Mouse (Mus musculus) liver, embryonic 15.5 days (tissue): ENCODE measurements around the gene Klhl26. TPM values are rescaled to one million over a fixed set of nuclear protein-coding genes. Genes with fewer than 3 reads are reported as not detected.

ENCODE experiments used
- ATAC-seq: fragments of 200-750 bp; cut with Nextera tagmentation; 2 replicates; pipeline ENCODE4 v1.8.0; 2017; ENCODE audit warnings: moderate number of reproducible peaks, mild to moderate bottlenecking, moderate library complexity; ENCODE audit not compliant: insufficient read depth
- H3K27ac ChIP-seq: fragments of 300-500 bp; sonication (generic); replicated peaks from 2 replicates; pipeline ENCODE4 v1.5.1; 2015; ENCODE audit warnings: mild to moderate bottlenecking, inconsistent platforms
- H3K27me3 ChIP-seq: fragments of 300-500 bp; sonication (generic); 2 replicates; pipeline ENCODE4 v1.6.1; 2015; ENCODE audit warnings: mild to moderate bottlenecking, inconsistent platforms
- H3K36me3 ChIP-seq: fragments of 300-500 bp; sonication (generic); replicated peaks from 2 replicates; pipeline ENCODE4 v1.6.1; 2015; ENCODE audit warnings: moderate library complexity, mild to moderate bottlenecking, inconsistent platforms
- H3K4me1 ChIP-seq: fragments of 300-500 bp; sonication (generic); replicated peaks from 2 replicates; pipeline ENCODE4 v1.6.1; 2015; ENCODE audit warnings: inconsistent platforms
- H3K4me2 ChIP-seq: fragments of 300-500 bp; sonication (generic); 2 replicates; pipeline ENCODE4 v1.6.1; 2015; ENCODE audit warnings: moderate library complexity, mild to moderate bottlenecking, inconsistent platforms
- H3K4me3 ChIP-seq: fragments of 300-500 bp; sonication (generic); replicated peaks from 2 replicates; pipeline ENCODE4 v1.5.1; 2015; ENCODE audit warnings: mild to moderate bottlenecking, inconsistent platforms
- H3K9ac ChIP-seq: fragments of 300-500 bp; sonication (generic); 2 replicates; pipeline ENCODE4 v1.6.1; 2015; ENCODE audit warnings: moderate library complexity, mild to moderate bottlenecking, inconsistent platforms
- H3K9me3 ChIP-seq: fragments of 300-500 bp; sonication (generic); replicated peaks from 2 replicates; pipeline ENCODE4 v1.6.1; 2016; ENCODE audit warnings: inconsistent platforms
- WGBS: fragments of 180-500 bp; shearing (Covaris S2); methylation state at CpG from one replicate; pipeline ENCODE4 v1.1.7; 2015; ENCODE audit warnings: mixed read lengths; ENCODE audit not compliant: insufficient replicate concordance; 5-methylcytosine and 5-hydroxymethylcytosine counted together
- polyA plus RNA-seq: library from polyadenylated mRNA; unstranded; fragments of >200 nt; fragmentation: Nextera tagmentation; extraction: Ambion mirVana; gene quantifications from 2 replicates; pipeline ENCODE4 v1.2.1, GENCODE M21; 2015

Klhl26 gene
- polyA plus RNA-seq, 1 experiment from 2014 or later, result 6.4 TPM

- Histone ChIP-seq H3K4me2 (peak overlapping the region; percentile 54), H3K4me1 (peaks cover 30% of the 10 kb centered on the region), H3K4me3 (peak overlapping the region; percentile 25), H3K27me3 (peaks cover 100% of the 10 kb centered on the region), H3K9ac (no peak overlapping the region), H3K36me3 (no peaks in the 10 kb centered on the region), H3K27ac (no peak overlapping the region), H3K9me3 (no peaks in the 10 kb centered on the region)
- 3% methylated on average over 14 of the region's 14 CpGs for WGBS
- ATAC-seq, result no peak
Measured at GRCm38 (mm10) chr8:70488931-70489470, 12.2 kb upstream of the Klhl26 start.

GRCm38 (mm10) chr8:70487993-70488796 lies 11.4 kb upstream of the Klhl26 start:
- no peak overlapping the region for H3K27ac ChIP-seq

GRCm38 (mm10) chr8:70486941-70487520 lies 10.3 kb upstream of the Klhl26 start, which contains the start of gene Tmem59l:
TSS of gene Tmem59l (minus strand) at chr8:70487358.
- Histone ChIP-seq H3K4me3 (peak within 1 kb of the TSS; percentile 22), H3K4me1 (peaks cover 19% of the 10 kb centered on the region), H3K4me2 (peak within 1 kb of the TSS; percentile 54), H3K27ac (no peak within 1 kb of the TSS), H3K9me3 (no peaks in the 10 kb centered on the region), H3K36me3 (no peaks in the 10 kb centered on the region), H3K27me3 (peaks cover 100% of the 10 kb centered on the region), H3K9ac (no peak within 1 kb of the TSS)
- no peak for ATAC-seq
- 16% methylated on average over 33 of the region's 33 CpGs for WGBS

More at GRCm38 (mm10) chr8:70487993-70488796, 11.4 kb upstream of the Klhl26 start:
- H3K4me1 ChIP-seq, result peaks cover 26% of the 10 kb centered on the region
- H3K9ac ChIP-seq, result no peak overlapping the region
- no peaks in the 10 kb centered on the region for H3K36me3 ChIP-seq
- peak overlapping the region; percentile 54 for H3K4me2 ChIP-seq
- no peak for ATAC-seq
- no peaks in the 10 kb centered on the region for H3K9me3 ChIP-seq
- 3% methylated on average over 55 of the region's 55 CpGs for WGBS
- H3K27me3 ChIP-seq, result peaks cover 100% of the 10 kb centered on the region
- peak overlapping the region; percentile 22 for H3K4me3 ChIP-seq

- peaks cover 19% of the 10 kb centered on the region for H3K4me1 ChIP-seq
- H3K4me2 ChIP-seq, result no peak overlapping the region
- ATAC-seq, result no peak
- H3K27ac ChIP-seq, result no peak overlapping the region
- 39% methylated on average over 7 of the region's 7 CpGs for WGBS
- peaks cover 100% of the 10 kb centered on the region for H3K27me3 ChIP-seq
- H3K9ac ChIP-seq, result no peak overlapping the region
- H3K9me3 ChIP-seq, result no peaks in the 10 kb centered on the region
- no peaks in the 10 kb centered on the region for H3K36me3 ChIP-seq
- no peak overlapping the region for H3K4me3 ChIP-seq
Measured at GRCm38 (mm10) chr8:70486191-70486681, 9.5 kb upstream of the Klhl26 start.

- Histone ChIP-seq H3K27ac (no peak overlapping the region), H3K4me2 (no peak overlapping the region), H3K36me3 (no peaks in the 10 kb centered on the region), H3K4me3 (no peak overlapping the region), H3K4me1 (peaks cover 4% of the 10 kb centered on the region), H3K27me3 (peaks cover 98% of the 10 kb centered on the region), H3K9me3 (no peaks in the 10 kb centered on the region), H3K9ac (no peak overlapping the region)
- no peak for ATAC-seq
- 46% methylated on average over 2 of the region's 2 CpGs for WGBS
Measured at GRCm38 (mm10) chr8:70482943-70483342, 6.2 kb upstream of the Klhl26 start.

GRCm38 (mm10) chr8:70481908-70482307 lies 5.1 kb upstream of the Klhl26 start:
- peaks cover 89% of the 10 kb centered on the region for H3K27me3 ChIP-seq
- no peak for ATAC-seq
- 46% methylated on average over 3 of the region's 3 CpGs for WGBS

GRCm38 (mm10) chr8:70477269-70477982 lies 658 bp upstream of the Klhl26 start:
- ATAC-seq, result peak; percentile 26
- Histone ChIP-seq H3K4me2 (peak overlapping the region; percentile 78), H3K27me3 (peaks cover 44% of the 10 kb centered on the region), H3K9me3 (no peaks in the 10 kb centered on the region), H3K4me1 (peaks cover 33% of the 10 kb centered on the region), H3K4me3 (peak overlapping the region; percentile 73), H3K27ac (peak overlapping the region; percentile 69), H3K9ac (peak overlapping the region; percentile 13; the same call in 1 of the 2 replicates), H3K36me3 (no peaks in the 10 kb centered on the region)
- WGBS, result 2% methylated on average over 21 of the region's 21 CpGs

More at GRCm38 (mm10) chr8:70481908-70482307, 5.1 kb upstream of the Klhl26 start:
- Histone ChIP-seq H3K4me1 (peaks cover 14% of the 10 kb centered on the region), H3K4me2 (no peak overlapping the region), H3K27ac (no peak overlapping the region), H3K9ac (no peak overlapping the region), H3K36me3 (no peaks in the 10 kb centered on the region), H3K9me3 (no peaks in the 10 kb centered on the region), H3K4me3 (no peak overlapping the region)

- 97% methylated on average over 7 of the region's 7 CpGs for WGBS
- no peak overlapping the region for H3K9ac ChIP-seq
- H3K4me1 ChIP-seq, result peaks cover 54% of the 10 kb centered on the region
- H3K4me2 ChIP-seq, result no peak overlapping the region
- no peaks in the 10 kb centered on the region for H3K27me3 ChIP-seq
- no peak for ATAC-seq
- no peaks in the 10 kb centered on the region for H3K9me3 ChIP-seq
- H3K36me3 ChIP-seq, result no peaks in the 10 kb centered on the region; the same call in 1 of the 2 replicates
- H3K27ac ChIP-seq, result no peak overlapping the region
- H3K4me3 ChIP-seq, result no peak overlapping the region
Measured at GRCm38 (mm10) chr8:70471856-70472255, 4.9 kb downstream of the Klhl26 start.

- no peak overlapping the region for H3K4me2 ChIP-seq
- H3K9me3 ChIP-seq, result no peaks in the 10 kb centered on the region
- H3K9ac ChIP-seq, result no peak overlapping the region
- H3K4me1 ChIP-seq, result peaks cover 46% of the 10 kb centered on the region
- ATAC-seq, result no peak
- H3K27ac ChIP-seq, result peak overlapping the region; percentile 67
- H3K4me3 ChIP-seq, result no peak overlapping the region
- H3K27me3 ChIP-seq, result no peaks in the 10 kb centered on the region
- no peaks in the 10 kb centered on the region; the same call in 1 of the 2 replicates for H3K36me3 ChIP-seq
- WGBS, result 48% methylated on average over 2 of the region's 2 CpGs
Measured at GRCm38 (mm10) chr8:70469938-70470337, 6.8 kb downstream of the Klhl26 start.

- no peaks in the 10 kb centered on the region for H3K27me3 ChIP-seq
- H3K36me3 ChIP-seq, result no peaks in the 10 kb centered on the region; the same call in 1 of the 2 replicates
- peak overlapping the region; percentile 67 for H3K27ac ChIP-seq
- no peak overlapping the region; the same call in 1 of the 2 replicates for H3K4me2 ChIP-seq
- ATAC-seq, result peak; percentile 53
- no peak overlapping the region for H3K4me3 ChIP-seq
- H3K9ac ChIP-seq, result no peak overlapping the region
- peaks cover 44% of the 10 kb centered on the region for H3K4me1 ChIP-seq
- WGBS, result 28% methylated on average over 10 of the region's 10 CpGs
- H3K9me3 ChIP-seq, result no peaks in the 10 kb centered on the region
Measured at GRCm38 (mm10) chr8:70469295-70469916, 7.4 kb downstream of the Klhl26 start.
